Mouse (Mus musculus): ENCODE results near the gene Phc1.

GRCm38 (mm10) chr6:122344386-122345116 lies 4.2 kb upstream of the Phc1 start:
- TF ChIP-seq POLR2A (IDR thresholded peaks at IDR 0.05; ENCODE audit: control insufficient read depth in 1 of 2, insufficient read depth in 1 of 2, low read depth in 1 of 2, low read length in 2 of 2, poor library complexity in 1 of 2) (no peak), NRF1 (IDR thresholded peaks at IDR 0.05; ENCODE audit: insufficient read depth, low read depth, low read length, poor library complexity, severe bottlenecking) (no peak), KAT2A (conservative IDR thresholded peaks at IDR 0.05; ENCODE audit: low read depth, low read length) (no peak), ZNF384 (IDR thresholded peaks at IDR 0.05; ENCODE audit: low read depth, low read length) (no peak), POLR2AphosphoS2 (IDR thresholded peaks at IDR 0.05; ENCODE audit: low read length) (no peak), EP300 (IDR thresholded peaks at IDR 0.05; ENCODE audit: low read depth in 1 of 2, low read length in 2 of 2) (no peak), CTCF (IDR thresholded peaks at IDR 0.05 in 2 of 3, conservative IDR thresholded peaks at IDR 0.05 in 1 of 3; ENCODE audit: control insufficient read depth in 1 of 3, insufficient read depth in 1 of 3, low read depth in 2 of 3, low read length in 3 of 3, poor library complexity in 1 of 3, severe bottlenecking in 1 of 3) (no peak), SMC3 (IDR thresholded peaks at IDR 0.05; ENCODE audit: low read depth, low read length) (no peak), UBTF (IDR thresholded peaks at IDR 0.05; ENCODE audit: borderline replicate concordance, insufficient read depth, low read depth, low read length) (no peak), TCF12 (IDR thresholded peaks at IDR 0.05; ENCODE audit: low read depth, low read length) (no peak), ETS1 (IDR thresholded peaks at IDR 0.05; ENCODE audit: low read depth, low read length) (no peak), GABPA (IDR thresholded peaks at IDR 0.05; ENCODE audit: low read depth, low read length) (no peak), GATA1 (IDR thresholded peaks at IDR 0.05; ENCODE audit: low read depth, low read length) (no peak), USF1 (IDR thresholded peaks at IDR 0.05; ENCODE audit: low read depth, low read length) (no peak)
